Mouse (Mus musculus): ENCODE results near the gene Tecpr2.

DNA sequence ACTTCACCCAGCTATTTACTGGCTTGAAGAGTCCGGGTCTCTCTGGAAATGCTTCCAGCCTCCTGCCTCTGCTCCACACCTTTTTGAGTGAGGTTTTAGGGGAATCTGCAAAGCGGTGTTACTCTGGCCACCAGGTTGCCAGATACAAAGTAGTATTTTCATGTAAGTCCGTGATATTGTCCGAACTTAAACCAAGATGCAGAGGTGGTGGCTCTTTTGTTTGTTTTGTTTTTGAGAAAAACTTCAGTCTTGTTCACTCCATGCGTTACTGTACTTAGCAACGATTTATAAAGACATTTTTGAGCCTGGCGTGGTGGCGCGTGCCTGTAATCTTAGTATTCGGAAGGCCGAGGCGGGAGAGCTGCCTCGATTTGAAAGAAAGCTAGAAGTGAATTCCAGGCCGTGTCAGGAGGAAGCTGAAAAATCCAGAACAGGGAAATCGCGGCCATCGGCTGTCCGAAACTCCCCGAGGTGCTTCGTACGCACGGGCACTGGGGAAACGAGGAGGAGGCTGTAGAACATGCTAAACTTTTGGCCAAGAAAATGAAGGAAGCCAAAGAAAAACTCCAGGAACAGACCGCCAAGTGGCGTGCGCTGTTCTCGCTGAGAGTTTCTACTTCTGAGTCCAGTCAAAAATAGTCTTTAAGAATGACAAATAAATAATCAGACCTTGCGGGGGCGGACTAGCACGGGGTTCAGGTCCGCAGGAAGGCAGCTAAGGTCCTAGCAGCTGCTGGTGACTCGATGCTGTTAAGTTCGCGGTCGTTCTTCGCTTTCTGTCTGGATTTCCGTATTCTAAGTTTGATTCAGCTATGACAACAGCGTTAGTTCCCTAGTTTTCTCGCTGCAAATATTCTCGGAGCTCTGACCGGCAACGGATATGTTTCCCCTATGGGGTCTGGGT is 44.6 kb upstream of the Tecpr2 start:
- TF ChIP-seq POLR2A (IDR thresholded peaks at IDR 0.05; ENCODE audit: low read depth, low read length) (peak; percentile 44), CTCF (IDR thresholded peaks at IDR 0.05; ENCODE audit: borderline replicate concordance, insufficient read depth, low read length) (no peak)

All from embryonic fibroblast, embryonic 13.5 days (primary cell).